ENCODE assay signal across 8 mouse cellular contexts in the genomic region with DNA sequence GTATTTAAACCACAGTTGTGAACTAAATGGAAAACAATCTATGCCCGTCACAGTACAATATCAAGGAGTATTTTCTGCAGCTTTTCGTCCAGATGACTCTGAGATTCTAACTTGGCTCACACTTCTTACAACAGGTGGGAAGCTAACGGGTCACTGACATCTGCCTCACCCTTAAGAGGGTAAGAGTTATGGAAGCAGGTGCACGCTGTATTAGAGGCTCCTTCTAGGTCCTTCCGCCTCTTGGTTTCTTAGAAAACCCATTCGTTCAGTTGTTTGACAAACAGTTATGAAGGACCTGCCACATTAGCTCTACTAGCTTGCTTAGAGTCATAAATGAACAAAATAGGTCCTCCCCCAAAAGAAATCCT. TPM values are rescaled to one million over a fixed set of nuclear protein-coding genes. Genes with fewer than 3 reads are reported as not detected.
DNase-seq lines count a peak whose midpoint lies in the region; ATAC-seq and TF ChIP-seq lines count a peak whose summit lies in the region.

No protein-coding gene starts in this region.

- peak overlapping the region; percentile 80; the same call in 1 of the 2 replicates for H3K9ac ChIP-seq in kidney, embryonic 14.5 days (ENCODE audit: low read depth, low read length)
- peak overlapping the region; percentile 89 for H3K9ac ChIP-seq in forebrain, embryonic 15.5 days (replicated peaks)

- no peaks in the 10 kb centered on the region for H3K27me3 ChIP-seq in kidney, embryonic 14.5 days (ENCODE audit: control insufficient read depth, insufficient read depth, low read length)
- no peaks in the 10 kb centered on the region for H3K27me3 ChIP-seq in G1E (ENCODE audit: insufficient read depth, low read length)
- no peaks in the 10 kb centered on the region for H3K27me3 ChIP-seq in forebrain, embryonic 15.5 days

- no peak overlapping the region for H3K27ac ChIP-seq in kidney, embryonic 14.5 days (ENCODE audit: low read depth, low read length)
- no peak overlapping the region for H3K27ac ChIP-seq in forebrain, embryonic 15.5 days (replicated peaks)
- no peak overlapping the region for H3K27ac ChIP-seq in macrophage

- H3K36me3 ChIP-seq in kidney, embryonic 14.5 days (ENCODE audit: control insufficient read depth, insufficient read depth, low read length): no peaks in the 10 kb centered on the region
- H3K36me3 ChIP-seq in G1E (replicated peaks) (peaks cover 15% of the 10 kb centered on the region), macrophage (ENCODE audit: inconsistent target) (no peaks in the 10 kb centered on the region)
- no peaks in the 10 kb centered on the region for H3K36me3 ChIP-seq in forebrain, embryonic 15.5 days

- DNase-seq in kidney, postnatal 14 days: no peak
- DNase-seq in G1E (ENCODE audit: low spot score): peak; percentile 3
- no peak for DNase-seq in right cerebral cortex, postnatal 10 days (ENCODE audit: low spot score in 2 of 2)
- DNase-seq in frontal cortex, postnatal 25 days (ENCODE audit: low spot score in 2 of 2): no peak
- no peak for DNase-seq in c-Kit-positive CD71-positive TER-119-positive erythroid progenitor cells, embryonic 14.5 days (ENCODE audit: low spot score)

- TF ChIP-seq CTCF in G1E (IDR thresholded peaks at IDR 0.05; ENCODE audit: low read depth, low read length): no peak

- no peaks in the 10 kb centered on the region for H3K79me2 ChIP-seq in macrophage (ENCODE audit: inconsistent target)

- H3K9me3 ChIP-seq in kidney, embryonic 14.5 days (ENCODE audit: control insufficient read depth, low read length): no peaks in the 10 kb centered on the region
- H3K9me3 ChIP-seq in G1E (replicated peaks): no peaks in the 10 kb centered on the region
- H3K9me3 ChIP-seq in forebrain, embryonic 15.5 days: no peaks in the 10 kb centered on the region

- ATAC-seq in kidney, embryonic 14.5 days (ENCODE audit: low FRiP score, low TSS enrichment): no peak
- no peak for ATAC-seq in G1E (ENCODE audit: extremely low read depth, insufficient number of reproducible peaks, low FRiP score, poor library complexity, severe bottlenecking)
- peak; percentile 14; the same call in 1 of the 2 replicates for ATAC-seq in forebrain, embryonic 15.5 days (replicated peaks)

- peak overlapping the region; percentile 60 for H3K4me2 ChIP-seq in kidney, embryonic 14.5 days (replicated peaks; ENCODE audit: low read depth, low read length)
- H3K4me2 ChIP-seq in forebrain, embryonic 15.5 days (replicated peaks): peak overlapping the region; percentile 52

- H3K4me3 ChIP-seq in kidney, embryonic 14.5 days (ENCODE audit: low read length): peak overlapping the region; percentile 80
- H3K4me3 ChIP-seq in G1E (ENCODE audit: low read depth, low read length) (peak overlapping the region; percentile 89), macrophage (ENCODE audit: inconsistent target) (peak overlapping the region; percentile 60)
- H3K4me3 ChIP-seq in forebrain, embryonic 15.5 days: peak overlapping the region; percentile 77

- peaks cover 13% of the 10 kb centered on the region for H3K4me1 ChIP-seq in kidney, embryonic 14.5 days (ENCODE audit: control insufficient read depth, insufficient read depth, low read length)
- peaks cover 30% of the 10 kb centered on the region for H3K4me1 ChIP-seq in G1E (ENCODE audit: insufficient read depth, low read depth, low read length)
- peaks cover 15% of the 10 kb centered on the region for H3K4me1 ChIP-seq in forebrain, embryonic 15.5 days

- 47% methylated on average over 6 of the region's 6 CpGs for WGBS in kidney, embryonic 14.5 days
- 55% methylated on average over 6 of the region's 6 CpGs for WGBS in forebrain, embryonic 15.5 days
- WGBS in macrophage (ENCODE audit: missing documents): 17% methylated on average over 6 of the region's 6 CpGs

RNA-seq across cellular contexts. Expression of gene Scaper, which starts 0.7 kb away (rescaled TPM):
- polyA plus RNA-seq in kidney, embryonic 14.5 days (2014; fragmentation: Nextera tagmentation; extraction: Ambion mirVana): 8.9 and 10.3 TPM in 2 replicates
- total RNA-seq in G1E (2014; fragmentation: Nextera tagmentation) (16.3 and 18.7 TPM in 2 replicates), G1E (2017) (12.9 and 15.0 TPM in 2 replicates)
- polyA plus RNA-seq in G1E (2012) (0.43 TPM in 2 replicates), macrophage (2018) (5.9 to 9.3 TPM (median 6.0 TPM) in 3 replicates)
- 31.9 and 34.6 TPM in 2 replicates for polyA plus RNA-seq in forebrain, embryonic 15.5 days (2015; fragmentation: Nextera tagmentation; extraction: Ambion mirVana)
- 100 to 1,000 TPM in 3 of 26 experiments, 10 to 100 TPM in 23; 32.0 to 118 (median 74.4) TPM for total RNA-seq in macrophage (2018; cell fraction: chromatin; rRNA removed)
- 10 to 100 TPM in 11 of 26 experiments, 1 to 10 TPM in 15; 7.6 to 13.3 (median 9.9) TPM for total RNA-seq in macrophage (2018; cell fraction: cytosol; rRNA removed)
- total RNA-seq in macrophage (2018; cell fraction: nucleus; rRNA removed): 10 to 100 TPM; 14.8 to 69.7 (median 31.5) TPM
